Mouse (Mus musculus): ENCODE results near the gene Arvcf.

DNA sequence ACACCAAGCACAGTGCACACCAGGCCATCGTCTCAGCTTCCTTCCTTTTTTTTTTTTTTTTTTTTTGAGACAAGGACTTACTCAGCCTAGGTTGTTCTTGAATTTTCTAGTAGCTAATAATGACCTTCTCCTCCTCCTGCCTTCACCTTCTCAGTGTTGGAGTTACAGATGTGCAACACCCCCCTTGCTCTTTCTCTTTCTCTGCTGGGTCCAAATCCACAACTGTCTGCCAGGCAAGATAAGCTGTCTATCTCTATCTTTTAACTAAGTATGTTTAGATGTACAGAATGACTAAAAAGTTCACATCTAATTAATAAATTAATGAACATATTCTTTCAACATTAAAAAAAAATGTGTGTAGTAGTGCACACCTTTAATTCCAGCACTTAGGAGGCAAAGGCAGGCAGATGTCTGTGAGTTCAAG is 71.6 kb downstream of the Arvcf start:
- TF ChIP-seq CTCF (IDR thresholded peaks at IDR 0.05; ENCODE audit: low read depth, low read length) (no peak), GATA1 (IDR thresholded peaks at IDR 0.05; ENCODE audit: borderline replicate concordance, low read length) (no peak)
